Mouse (Mus musculus) forelimb bud, embryonic 11.5 days (tissue): Measurements from ENCODE around the gene Pik3cd.

ENCODE experiments used
- DNase-seq: peaks from one replicate; pipeline ENCODE4 v3.0.0-alpha.2; 2012; ENCODE audit warnings: low read depth, low spot score

Gene Pik3cd

DNA sequence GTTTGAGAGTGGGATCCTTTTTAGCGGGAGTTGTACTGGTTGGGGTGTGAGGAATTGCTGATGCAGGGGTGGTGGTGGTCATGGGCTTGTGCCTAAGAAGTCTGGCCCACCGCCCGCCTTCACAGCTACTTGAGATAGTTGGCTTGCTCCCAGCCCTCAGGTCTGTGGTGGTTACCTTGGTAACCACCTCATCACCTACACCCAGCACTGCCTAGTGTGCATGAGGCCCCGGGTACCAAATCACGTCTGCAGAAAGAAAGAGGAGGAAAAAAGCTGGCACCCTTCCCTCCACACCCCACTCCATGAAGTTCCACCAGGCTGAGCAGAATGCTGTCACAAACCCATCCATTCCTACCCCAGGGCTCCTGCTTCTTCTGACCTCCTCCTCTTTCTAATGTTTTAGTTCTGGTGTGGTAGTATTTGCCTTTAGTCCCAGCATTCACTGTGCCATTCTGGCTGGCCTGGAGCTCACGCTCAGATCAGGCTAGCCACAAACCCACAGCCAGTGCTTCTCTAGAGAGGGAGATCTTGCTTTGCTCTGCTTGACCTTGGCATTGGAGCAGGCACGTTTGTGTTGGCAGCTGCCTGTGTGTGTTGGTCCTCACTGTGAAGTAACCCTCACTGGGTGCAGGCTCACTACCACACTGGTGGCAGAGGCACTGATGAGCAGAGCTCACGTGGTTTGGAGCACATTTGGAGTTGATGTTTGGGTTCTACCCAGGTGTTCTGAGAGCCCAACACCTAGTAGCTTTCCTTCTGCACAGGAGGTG is 92.9 kb downstream of the Pik3cd start:
- no peak for DNase-seq

DNA sequence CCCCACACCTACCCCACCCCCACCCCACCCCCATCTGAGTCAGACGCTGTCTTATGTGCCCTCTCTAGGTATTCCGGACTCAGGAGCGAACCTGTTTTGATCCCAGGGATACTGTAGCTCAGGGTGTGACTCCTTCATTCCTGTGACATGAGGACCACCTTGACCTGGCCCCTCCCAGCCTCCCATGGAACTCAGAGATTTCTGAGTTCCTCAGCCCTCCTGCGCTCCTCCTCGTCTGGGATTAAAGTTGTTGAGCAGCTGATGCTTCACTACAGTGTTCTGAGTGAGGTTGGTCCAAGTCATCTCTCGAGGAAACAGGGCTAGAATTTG is 94.1 kb downstream of the Pik3cd start:
- DNase-seq: no peak

- DNase-seq: no peak
Observed at GRCm38 (mm10) chr4:149607591-149608308, 94.6 kb downstream of the Pik3cd start.

GRCm38 (mm10) chr4:149606766-149607358 is 95.5 kb downstream of the Pik3cd start:
- DNase-seq: no peak

DNA sequence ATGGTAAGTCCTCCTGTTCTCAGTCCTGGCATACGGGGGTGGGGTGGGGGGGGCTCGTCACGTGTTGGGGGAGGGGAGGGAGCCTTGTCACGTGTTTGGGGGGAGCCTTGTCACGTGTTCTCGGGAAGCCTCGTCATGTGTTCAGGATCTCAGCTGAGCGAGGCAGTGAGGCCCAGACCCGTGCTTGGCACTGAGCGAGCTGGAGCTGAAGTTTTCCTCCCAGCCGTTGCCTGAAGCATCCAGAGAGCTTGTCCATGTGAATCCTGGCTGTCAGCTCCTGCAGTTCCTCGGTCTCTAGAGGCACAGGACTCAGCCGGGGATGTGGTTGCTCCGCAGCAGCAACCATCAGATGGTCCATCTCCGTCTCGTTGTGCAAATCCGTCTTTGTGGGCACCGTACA is 96.3 kb downstream of the Pik3cd start:
- no peak for DNase-seq

- no peak for DNase-seq
Observed at GRCm38 (mm10) chr4:149604518-149604917, 97.9 kb downstream of the Pik3cd start.

GRCm38 (mm10) chr4:149603860-149604259 is 98.5 kb downstream of the Pik3cd start:
- DNase-seq: no peak

- DNase-seq: no peak
Observed at GRCm38 (mm10) chr4:149602236-149602635, 100.1 kb downstream of the Pik3cd start.

- no peak for DNase-seq
Observed at GRCm38 (mm10) chr4:149601484-149601883, 100.9 kb downstream of the Pik3cd start.

DNA sequence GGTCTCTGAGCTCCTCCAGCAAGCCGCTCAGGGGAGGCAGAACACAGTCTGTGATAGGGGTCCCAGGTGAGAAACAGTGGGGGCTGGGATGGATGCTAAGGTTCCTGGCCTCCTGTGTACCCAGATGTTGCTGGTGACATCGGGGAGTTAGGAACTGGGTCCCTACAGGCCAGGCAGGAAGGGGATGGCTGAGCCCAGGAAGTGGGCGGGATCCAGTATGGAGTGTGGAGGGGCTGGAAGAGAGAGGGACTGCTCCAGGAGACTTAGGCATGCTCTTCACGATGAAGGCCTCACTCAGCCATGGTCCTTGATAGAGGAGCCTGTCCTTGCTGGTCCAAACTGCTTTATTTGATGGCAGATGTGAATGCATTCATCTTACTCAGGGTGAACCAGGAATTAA is 102.2 kb downstream of the Pik3cd start:
- DNase-seq: no peak

- no peak for DNase-seq
Observed at GRCm38 (mm10) chr4:149599549-149599948, 102.8 kb downstream of the Pik3cd start.
